Mouse (Mus musculus) hindbrain, embryonic 15.5 days (tissue): ENCODE results near the gene Cacna1e. TPM values are rescaled to one million over a fixed set of nuclear protein-coding genes. Genes with fewer than 3 reads are reported as not detected.

ENCODE experiments used
- ATAC-seq: fragments of 200-750 bp; cut with Nextera tagmentation; 2 replicates; pipeline ENCODE4 v1.8.0; 2017; ENCODE audit warnings: low read depth, moderate number of reproducible peaks, moderate TSS enrichment; ENCODE audit not compliant: low FRiP score
- H3K27ac ChIP-seq: fragments of 300-500 bp; sonication (generic); replicated peaks from 2 replicates; pipeline ENCODE4 v1.5.1; 2015; ENCODE audit warnings: mild to moderate bottlenecking, inconsistent platforms
- H3K27me3 ChIP-seq: fragments of 300-500 bp; sonication (generic); 2 replicates; pipeline ENCODE4 v1.6.1; 2015; ENCODE audit warnings: control low read depth, inconsistent platforms
- H3K36me3 ChIP-seq: fragments of 300-500 bp; sonication (generic); 2 replicates; pipeline ENCODE4 v1.6.1; 2015; ENCODE audit warnings: control low read depth, inconsistent platforms
- H3K4me1 ChIP-seq: fragments of 300-500 bp; sonication (generic); replicated peaks from 2 replicates; pipeline ENCODE4 v1.6.1; 2015; ENCODE audit warnings: control low read depth, inconsistent platforms
- H3K4me2 ChIP-seq: fragments of 300-500 bp; sonication (generic); 2 replicates; pipeline ENCODE4 v1.6.1; 2015; ENCODE audit warnings: moderate library complexity, mild to moderate bottlenecking, inconsistent platforms
- H3K4me3 ChIP-seq: fragments of 300-500 bp; sonication (generic); 2 replicates; pipeline ENCODE4 v1.5.1; 2015; ENCODE audit warnings: mild to moderate bottlenecking, inconsistent platforms
- H3K9ac ChIP-seq: fragments of 300-500 bp; sonication (generic); 2 replicates; pipeline ENCODE4 v1.6.1; 2015; ENCODE audit warnings: inconsistent platforms
- H3K9me3 ChIP-seq: fragments of 300-500 bp; sonication (generic); 2 replicates; pipeline ENCODE4 v1.6.1; 2016; ENCODE audit warnings: control low read depth, inconsistent platforms
- WGBS: fragments of 180-500 bp; shearing (Covaris S2); methylation state at CpG from one replicate; pipeline ENCODE4 v1.1.7; 2015; 5-methylcytosine and 5-hydroxymethylcytosine counted together
- polyA plus RNA-seq: library from polyadenylated mRNA; unstranded; fragments of >200 nt; fragmentation: Nextera tagmentation; extraction: Ambion mirVana; gene quantifications from 2 replicates; pipeline ENCODE4 v1.2.1, GENCODE M21; 2015

Cacna1e gene
- polyA plus RNA-seq, 1 experiment from 2014 or later: 15.2 TPM

- H3K4me3 ChIP-seq: no peak overlapping the region
- ATAC-seq: peak; percentile 38; the same call in 1 of the 2 replicates
- no peaks in the 10 kb centered on the region for H3K36me3 ChIP-seq
- peaks cover 11% of the 10 kb centered on the region for H3K4me1 ChIP-seq
- no peaks in the 10 kb centered on the region for H3K27me3 ChIP-seq
- H3K9ac ChIP-seq: no peak overlapping the region
- 29% methylated on average over 10 of the region's 10 CpGs for WGBS
- H3K27ac ChIP-seq: no peak overlapping the region
- H3K9me3 ChIP-seq: no peaks in the 10 kb centered on the region
- H3K4me2 ChIP-seq: no peak overlapping the region
Observed at GRCm38 (mm10) chr1:154831269-154832167, 52.8 kb downstream of the Cacna1e start.

DNA sequence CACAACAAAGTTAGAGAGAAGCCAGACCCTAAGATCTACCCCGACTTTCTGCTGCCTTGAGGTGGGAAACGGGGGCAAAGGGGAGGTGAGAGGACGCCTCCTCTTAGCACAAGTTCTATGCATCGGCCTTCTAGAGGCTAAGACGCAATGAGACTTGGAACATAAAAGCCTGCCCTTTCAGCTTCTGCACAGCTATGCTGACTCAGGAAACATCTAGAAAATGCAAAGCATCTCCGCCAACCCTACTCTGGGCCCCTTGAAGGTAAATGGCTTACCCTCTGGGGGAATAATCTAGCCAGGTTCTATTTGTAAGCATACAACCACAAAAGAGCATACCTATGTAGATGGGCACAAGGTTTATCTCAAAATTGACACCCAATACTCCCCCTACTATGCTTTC lies 54.2 kb downstream of the Cacna1e start:
- Histone ChIP-seq H3K27ac (no peak overlapping the region), H3K4me3 (no peak overlapping the region), H3K4me1 (peaks cover 11% of the 10 kb centered on the region), H3K9ac (no peak overlapping the region), H3K9me3 (no peaks in the 10 kb centered on the region), H3K36me3 (no peaks in the 10 kb centered on the region), H3K27me3 (no peaks in the 10 kb centered on the region), H3K4me2 (no peak overlapping the region)
- WGBS: 93% methylated on average over 6 of the region's 6 CpGs
- ATAC-seq: no peak

GRCm38 (mm10) chr1:154823098-154823497 lies 61.2 kb downstream of the Cacna1e start:
- ATAC-seq: no peak
- H3K4me3 ChIP-seq: no peak overlapping the region
- WGBS: 82% methylated on average over 3 of the region's 3 CpGs
- H3K4me1 ChIP-seq: 0 out of 2 replicates have a peak, but pooled peaks cover 5% of the 10 kb centered on the region
- H3K36me3 ChIP-seq: no peaks in the 10 kb centered on the region
- no peak overlapping the region for H3K9ac ChIP-seq
- no peaks in the 10 kb centered on the region for H3K27me3 ChIP-seq
- H3K9me3 ChIP-seq: no peaks in the 10 kb centered on the region
- H3K4me2 ChIP-seq: no peak overlapping the region
- H3K27ac ChIP-seq: no peak overlapping the region

GRCm38 (mm10) chr1:154820422-154820821 lies 63.9 kb downstream of the Cacna1e start:
- Histone ChIP-seq H3K9ac (no peak overlapping the region), H3K4me2 (no peak overlapping the region), H3K27me3 (no peaks in the 10 kb centered on the region), H3K27ac (no peak overlapping the region), H3K36me3 (no peaks in the 10 kb centered on the region), H3K4me3 (no peak overlapping the region), H3K9me3 (no peaks in the 10 kb centered on the region), H3K4me1 (0 out of 2 replicates have a peak, but pooled peaks cover 7% of the 10 kb centered on the region)
- ATAC-seq: no peak
- 89% methylated on average over 7 of the region's 7 CpGs for WGBS

DNA sequence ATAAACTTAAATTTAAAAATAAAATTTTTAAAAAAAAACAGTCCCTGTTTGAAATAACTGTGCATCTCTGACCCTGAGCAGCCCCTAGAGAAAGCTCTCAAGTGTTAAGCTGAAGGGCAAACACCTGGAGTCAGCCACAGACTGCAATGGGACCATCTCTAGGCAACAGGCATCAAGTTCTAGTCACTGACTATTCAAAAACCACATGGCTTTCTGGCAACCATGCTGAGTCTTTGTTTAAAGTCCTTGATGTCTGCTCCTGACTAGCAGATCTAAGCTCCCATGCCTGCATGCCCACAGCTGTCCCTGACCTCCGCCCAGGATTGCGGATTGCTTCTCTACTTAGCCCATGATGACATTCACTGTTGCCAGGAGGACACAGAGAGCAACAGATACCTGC lies 64.3 kb downstream of the Cacna1e start:
- Histone ChIP-seq H3K4me1 (0 out of 2 replicates have a peak, but pooled peaks cover 7% of the 10 kb centered on the region), H3K4me3 (no peak overlapping the region), H3K27me3 (no peaks in the 10 kb centered on the region), H3K27ac (no peak overlapping the region), H3K36me3 (no peaks in the 10 kb centered on the region), H3K9me3 (no peaks in the 10 kb centered on the region), H3K9ac (no peak overlapping the region), H3K4me2 (no peak overlapping the region)
- 60% methylated on average over 2 of the region's 2 CpGs for WGBS
- no peak for ATAC-seq

DNA sequence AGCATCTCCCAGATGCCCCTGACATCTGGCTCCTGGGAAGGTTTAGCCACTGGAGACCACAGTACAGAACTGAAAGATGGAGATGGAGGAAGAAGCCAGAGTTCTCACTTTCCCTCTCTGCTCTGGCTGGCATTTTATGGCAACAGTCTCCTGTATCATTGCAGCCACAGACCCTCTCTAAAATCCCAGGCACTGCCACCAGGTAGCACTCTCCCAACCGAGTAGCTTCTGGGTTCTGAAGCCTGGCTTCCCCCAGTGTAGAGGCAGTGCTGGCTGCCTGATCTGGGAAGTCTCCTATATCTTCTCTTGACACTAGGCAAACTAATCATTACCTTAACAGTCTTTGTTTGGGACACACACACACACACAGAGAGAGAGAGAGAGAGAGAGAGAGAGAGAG lies 65.6 kb downstream of the Cacna1e start:
- Histone ChIP-seq H3K9ac (no peak overlapping the region), H3K4me3 (no peak overlapping the region), H3K4me1 (0 out of 2 replicates have a peak, but pooled peaks cover 2% of the 10 kb centered on the region), H3K4me2 (no peak overlapping the region), H3K27me3 (no peaks in the 10 kb centered on the region), H3K27ac (no peak overlapping the region), H3K36me3 (no peaks in the 10 kb centered on the region), H3K9me3 (no peaks in the 10 kb centered on the region)
- no peak for ATAC-seq
- WGBS: 52% methylated on average over 1 of the region's 1 CpGs

- H3K9ac ChIP-seq: no peak overlapping the region
- no peaks in the 10 kb centered on the region for H3K36me3 ChIP-seq
- H3K27me3 ChIP-seq: no peaks in the 10 kb centered on the region
- H3K4me2 ChIP-seq: no peak overlapping the region
- H3K9me3 ChIP-seq: no peaks in the 10 kb centered on the region
- 68% methylated on average over 6 of the region's 6 CpGs for WGBS
- ATAC-seq: peak; percentile 63; the same call in 1 of the 2 replicates
- 0 out of 2 replicates have a peak, but pooled peaks cover 2% of the 10 kb centered on the region for H3K4me1 ChIP-seq
- H3K4me3 ChIP-seq: no peak overlapping the region
- H3K27ac ChIP-seq: no peak overlapping the region
Observed at GRCm38 (mm10) chr1:154816836-154817235, 67.5 kb downstream of the Cacna1e start.

GRCm38 (mm10) chr1:154816267-154816666 lies 68.0 kb downstream of the Cacna1e start:
- H3K9me3 ChIP-seq: no peaks in the 10 kb centered on the region
- 0 out of 2 replicates have a peak, but pooled peaks cover 2% of the 10 kb centered on the region for H3K4me1 ChIP-seq
- H3K9ac ChIP-seq: no peak overlapping the region
- no peaks in the 10 kb centered on the region for H3K36me3 ChIP-seq
- ATAC-seq: no peak
- no peak overlapping the region for H3K4me2 ChIP-seq
- no peak overlapping the region for H3K4me3 ChIP-seq
- H3K27me3 ChIP-seq: no peaks in the 10 kb centered on the region
- H3K27ac ChIP-seq: no peak overlapping the region
- WGBS: 96% methylated on average over 3 of the region's 3 CpGs

- Histone ChIP-seq H3K27ac (no peak overlapping the region), H3K36me3 (no peaks in the 10 kb centered on the region), H3K9me3 (no peaks in the 10 kb centered on the region), H3K4me1 (0 out of 2 replicates have a peak, but pooled peaks cover 3% of the 10 kb centered on the region), H3K27me3 (no peaks in the 10 kb centered on the region), H3K4me3 (no peak overlapping the region), H3K9ac (no peak overlapping the region), H3K4me2 (no peak overlapping the region)
- 68% methylated on average over 1 of the region's 1 CpGs for WGBS
- ATAC-seq: no peak
Observed at GRCm38 (mm10) chr1:154805742-154806141, 78.6 kb downstream of the Cacna1e start.

DNA sequence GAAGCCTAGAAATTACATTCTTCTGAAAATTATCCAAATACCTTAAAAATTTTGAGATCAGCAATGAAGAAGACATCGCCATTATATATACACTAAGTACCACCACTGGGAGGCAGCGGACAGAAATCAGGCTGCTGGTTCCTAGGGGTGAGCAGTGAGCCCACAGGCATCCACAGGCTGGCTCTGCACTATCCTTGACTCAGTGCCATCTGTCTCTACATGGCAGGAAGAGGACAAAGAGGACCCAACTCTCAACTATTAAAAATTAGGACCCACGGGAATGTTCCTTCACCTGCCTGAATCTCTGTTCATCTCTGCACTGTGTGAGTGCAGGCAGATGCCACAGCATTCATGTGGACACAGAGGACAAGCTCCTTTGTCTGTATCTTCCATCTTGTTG lies 79.3 kb downstream of the Cacna1e start:
- ATAC-seq: no peak
- no peak overlapping the region for H3K27ac ChIP-seq

GRCm38 (mm10) chr1:154802301-154802904 lies 81.9 kb downstream of the Cacna1e start:
- no peak overlapping the region for H3K4me3 ChIP-seq
- H3K27me3 ChIP-seq: no peaks in the 10 kb centered on the region
- 62% methylated on average over 5 of the region's 5 CpGs for WGBS
- H3K4me1 ChIP-seq: 0 out of 2 replicates have a peak, but pooled peaks cover 3% of the 10 kb centered on the region
- H3K36me3 ChIP-seq: no peaks in the 10 kb centered on the region
- H3K9ac ChIP-seq: no peak overlapping the region
- H3K9me3 ChIP-seq: no peaks in the 10 kb centered on the region
- H3K27ac ChIP-seq: no peak overlapping the region
- H3K4me2 ChIP-seq: no peak overlapping the region
- no peak for ATAC-seq

More for the DNA sequence above, 79.3 kb downstream of the Cacna1e start:
- Histone ChIP-seq H3K4me2 (no peak overlapping the region), H3K9ac (no peak overlapping the region), H3K36me3 (no peaks in the 10 kb centered on the region), H3K4me1 (0 out of 2 replicates have a peak, but pooled peaks cover 3% of the 10 kb centered on the region), H3K9me3 (no peaks in the 10 kb centered on the region), H3K4me3 (no peak overlapping the region), H3K27me3 (no peaks in the 10 kb centered on the region)
- WGBS: 91% methylated on average over 3 of the region's 3 CpGs

- H3K9me3 ChIP-seq: no peaks in the 10 kb centered on the region
- H3K4me2 ChIP-seq: no peak overlapping the region
- no peaks in the 10 kb centered on the region for H3K36me3 ChIP-seq
- no peaks in the 10 kb centered on the region for H3K27me3 ChIP-seq
- H3K27ac ChIP-seq: no peak overlapping the region
- 78% methylated on average over 31 of the region's 31 CpGs for WGBS
- no peak for ATAC-seq
- no peaks in the 10 kb centered on the region for H3K4me1 ChIP-seq
- no peak overlapping the region for H3K9ac ChIP-seq
- no peak overlapping the region for H3K4me3 ChIP-seq
Observed at GRCm38 (mm10) chr1:154799257-154799656, 85.0 kb downstream of the Cacna1e start.
